Mouse (Mus musculus): ENCODE measurements around the gene Bod1l. TPM values are rescaled to one million over a fixed set of nuclear protein-coding genes. Genes with fewer than 3 reads are reported as not detected.

Bod1l gene
- polyA plus RNA-seq, 1 experiment from 2014 or later: 26.3 TPM

DNA sequence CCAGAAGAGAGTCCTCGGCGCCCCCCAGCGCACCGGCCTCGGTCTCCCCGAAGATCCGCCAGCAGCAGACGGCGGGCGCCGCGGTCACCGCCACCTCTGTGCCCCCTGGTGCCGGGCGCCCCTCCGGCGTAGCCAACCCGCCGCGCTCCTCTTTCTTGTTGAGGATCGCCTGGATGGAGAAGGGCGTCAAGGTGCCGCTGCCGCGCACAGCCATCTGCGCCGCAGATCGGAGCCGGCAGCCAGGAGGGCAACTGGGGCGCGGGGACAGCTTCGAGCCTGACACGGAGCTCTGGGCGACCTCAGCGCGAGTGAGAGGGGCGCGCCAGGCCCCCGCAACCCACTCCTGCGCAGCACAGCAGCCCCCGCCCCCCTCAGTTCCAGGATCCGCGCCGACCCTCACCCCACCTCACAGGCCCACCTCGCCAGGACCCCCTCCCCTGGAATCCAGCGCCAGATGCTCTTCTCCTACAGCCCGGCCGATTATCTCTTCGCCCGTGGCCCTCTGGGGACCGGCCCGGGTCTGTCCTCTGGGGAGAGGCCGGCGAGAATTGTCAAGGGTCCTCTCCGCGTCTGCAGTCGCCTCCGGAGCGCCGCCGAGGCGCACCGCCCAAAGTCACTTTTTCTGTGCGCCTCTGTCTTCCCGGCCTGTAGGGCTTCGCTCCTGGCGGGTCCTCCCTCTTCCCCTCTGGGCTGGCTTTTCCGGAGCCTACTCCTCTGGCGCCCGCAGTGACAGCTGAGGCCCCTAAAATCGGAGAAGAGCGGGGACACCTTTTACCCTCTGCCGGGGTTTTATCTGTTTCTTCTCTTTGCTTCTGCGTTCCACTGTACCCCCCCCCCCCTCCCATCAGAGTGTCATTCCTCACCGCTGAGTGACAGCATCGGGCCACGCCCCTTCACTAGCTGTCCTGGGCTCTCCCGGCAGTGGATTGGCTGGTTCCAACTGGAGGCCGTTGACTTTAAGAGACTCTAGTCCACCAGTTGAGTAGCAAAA is 80.1 kb downstream of the Bod1l start, which contains the start of gene Nkx3-2:
Gene Nkx3-2, minus strand, starts transcription at position 771 of the 991 bp plus-strand sequence.
- Histone ChIP-seq H3K4me2 (ENCODE audit: low read length) (peak within 1 kb of the TSS; percentile 63), H3K9me3 (replicated peaks; ENCODE audit: control insufficient read depth, low read length, poor library complexity, severe bottlenecking) (no peaks in the 10 kb centered on the region), H3K4me3 (ENCODE audit: low read depth, low read length) (peak within 1 kb of the TSS; percentile 33), H3K27me3 (ENCODE audit: control insufficient read depth, insufficient read depth, low read depth, low read length) (peaks cover 66% of the 10 kb centered on the region), H3K9ac (ENCODE audit: low read depth, low read length) (0 out of 2 replicates have a peak within 1 kb of the TSS, but pooled peaks have one; percentile 30), H3K4me1 (ENCODE audit: control insufficient read depth, insufficient read depth, low read length) (peaks cover 19% of the 10 kb centered on the region), H3K27ac (ENCODE audit: low read length) (no peak within 1 kb of the TSS), H3K36me3 (ENCODE audit: control insufficient read depth, insufficient read depth, low read length) (no peaks in the 10 kb centered on the region)
- peak; percentile 26; the same call in 1 of the 2 replicates for ATAC-seq
- under 1% methylated on average over 74 of the region's 79 CpGs for WGBS

DNA sequence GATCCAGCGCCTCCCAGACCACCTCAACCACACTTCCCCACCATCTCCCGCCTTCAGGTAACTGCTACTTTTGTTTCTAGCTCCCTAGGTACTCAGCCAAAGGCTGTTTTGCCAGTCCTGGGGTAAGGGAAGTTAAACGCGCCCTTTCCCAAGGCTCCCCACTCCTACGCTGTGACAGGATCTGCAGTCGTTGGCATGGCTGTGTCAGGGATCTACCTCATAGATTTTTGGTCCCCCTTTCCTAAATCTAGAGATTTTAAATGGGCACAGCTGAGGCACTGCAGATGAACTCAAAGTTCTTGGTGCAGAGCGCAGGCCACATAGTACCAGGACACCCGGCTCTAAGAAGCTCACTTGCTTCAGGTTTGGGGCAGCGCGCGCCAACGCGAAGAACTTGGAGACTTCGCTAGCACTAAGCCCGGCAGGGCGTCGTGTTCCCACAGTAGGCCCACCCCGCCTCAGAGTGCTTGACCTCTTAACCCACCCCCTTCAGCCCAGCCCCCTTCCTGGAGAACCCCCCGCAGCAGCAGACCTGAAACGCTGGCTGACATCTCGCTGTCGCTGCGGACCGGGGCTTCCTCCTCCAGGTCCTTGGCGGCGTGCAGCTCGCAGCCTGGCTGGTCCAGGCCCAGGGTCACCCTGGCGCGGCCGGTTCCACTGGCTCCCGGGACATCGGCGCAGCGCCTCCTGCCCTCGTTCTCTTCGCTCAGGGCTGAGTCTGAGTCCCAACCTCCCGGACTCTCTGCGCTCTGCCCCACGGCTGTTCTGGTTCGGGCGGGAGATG is 81.0 kb downstream of the Bod1l start:
- H3K9ac ChIP-seq (ENCODE audit: low read depth, low read length): 0 out of 2 replicates have a peak overlapping the region, but pooled peaks have one; percentile 20
- ATAC-seq: peak; percentile 46; the same call in 1 of the 2 replicates
- H3K27me3 ChIP-seq (ENCODE audit: control insufficient read depth, insufficient read depth, low read depth, low read length): peaks cover 69% of the 10 kb centered on the region
- no peaks in the 10 kb centered on the region for H3K9me3 ChIP-seq (replicated peaks; ENCODE audit: control insufficient read depth, low read length, poor library complexity, severe bottlenecking)
- H3K27ac ChIP-seq (ENCODE audit: low read length): no peak overlapping the region
- WGBS: under 1% methylated on average over 41 of the region's 41 CpGs
- H3K4me2 ChIP-seq (ENCODE audit: low read length): peak overlapping the region; percentile 63
- peak overlapping the region; percentile 33 for H3K4me3 ChIP-seq (ENCODE audit: low read depth, low read length)
- H3K36me3 ChIP-seq (ENCODE audit: control insufficient read depth, insufficient read depth, low read length): no peaks in the 10 kb centered on the region
- peaks cover 19% of the 10 kb centered on the region for H3K4me1 ChIP-seq (ENCODE audit: control insufficient read depth, insufficient read depth, low read length)

DNA sequence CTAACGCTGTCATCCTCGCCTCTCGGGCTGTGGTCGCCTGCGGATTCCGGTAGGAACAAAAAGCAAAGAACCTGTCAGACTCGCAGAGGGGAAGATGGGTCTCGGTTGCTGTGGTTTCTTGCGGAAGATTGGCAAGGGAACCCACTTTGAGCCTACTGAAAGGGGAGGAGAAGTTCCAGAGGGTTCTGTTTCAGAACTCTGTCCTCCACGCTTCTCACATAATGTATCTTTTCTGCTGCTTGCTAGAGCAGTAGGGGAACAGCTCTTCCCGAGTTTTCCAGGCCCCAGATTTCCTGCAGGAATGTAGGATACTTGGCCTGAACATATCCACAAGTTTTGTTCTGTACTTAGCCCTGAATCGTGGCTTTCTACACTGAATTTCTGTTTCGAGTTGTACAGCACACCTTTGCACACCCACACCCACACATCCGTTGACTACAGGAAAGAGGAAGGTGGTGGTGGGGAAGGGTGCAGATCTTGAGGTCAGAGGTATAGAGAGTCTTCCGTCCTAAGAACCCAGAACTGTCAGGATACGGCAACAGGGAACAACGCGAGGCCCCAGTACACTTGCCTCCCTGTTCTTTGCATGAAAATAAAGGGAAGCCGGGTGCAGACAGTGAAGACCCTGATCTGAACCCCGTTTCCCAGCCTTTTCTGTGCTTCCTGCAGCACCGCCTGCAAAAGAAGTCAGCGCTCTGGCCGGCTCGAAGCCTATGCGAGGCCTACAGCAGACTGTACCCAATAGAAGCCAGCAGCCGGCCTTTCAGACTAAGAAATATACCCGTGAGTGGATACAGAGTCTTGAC is 81.8 kb downstream of the Bod1l start:
- WGBS: 2% methylated on average over 27 of the region's 27 CpGs

DNA sequence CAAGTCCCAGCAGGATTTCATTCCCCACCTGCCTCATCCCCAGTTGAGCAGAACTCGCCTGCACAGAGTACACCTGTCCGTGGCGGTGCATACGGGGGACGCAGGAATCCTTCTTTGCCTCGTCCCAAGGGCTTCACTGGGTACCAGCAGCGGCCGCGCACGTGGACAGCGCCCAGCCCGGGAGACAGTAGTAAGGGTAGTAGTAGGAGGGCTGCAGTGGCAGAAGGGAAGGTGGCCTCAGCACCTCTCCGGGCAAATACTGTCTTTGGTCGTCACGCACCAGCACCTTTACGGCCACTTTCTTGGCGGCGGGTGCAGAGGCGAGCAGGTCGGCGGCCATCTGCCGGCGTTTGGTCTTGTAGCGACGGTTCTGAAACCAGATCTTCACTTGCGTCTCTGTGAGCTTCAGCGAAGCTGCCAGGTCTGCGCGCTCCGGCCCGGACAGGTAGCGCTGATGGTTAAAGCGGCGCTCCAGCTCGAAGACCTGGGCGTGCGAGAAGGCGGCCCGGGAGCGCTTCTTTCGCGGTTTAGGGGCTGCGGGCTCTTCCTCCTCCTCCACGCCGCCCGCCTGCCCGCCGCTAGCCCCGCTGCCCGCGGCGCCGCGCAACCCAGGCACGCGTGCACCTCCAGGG is 82.5 kb downstream of the Bod1l start:
- under 1% methylated on average over 56 of the region's 56 CpGs for WGBS
- Histone ChIP-seq H3K4me3 (ENCODE audit: low read depth, low read length) (peak overlapping the region; percentile 15), H3K4me2 (ENCODE audit: low read length) (peak overlapping the region; percentile 35), H3K9me3 (replicated peaks; ENCODE audit: control insufficient read depth, low read length, poor library complexity, severe bottlenecking) (no peaks in the 10 kb centered on the region), H3K36me3 (ENCODE audit: control insufficient read depth, insufficient read depth, low read length) (no peaks in the 10 kb centered on the region), H3K27ac (ENCODE audit: low read length) (no peak overlapping the region), H3K4me1 (ENCODE audit: control insufficient read depth, insufficient read depth, low read length) (peaks cover 17% of the 10 kb centered on the region), H3K9ac (ENCODE audit: low read depth, low read length) (no peak overlapping the region), H3K27me3 (ENCODE audit: control insufficient read depth, insufficient read depth, low read depth, low read length) (peaks cover 78% of the 10 kb centered on the region)
- no peak for ATAC-seq

More for the DNA sequence above, 81.8 kb downstream of the Bod1l start:
- ATAC-seq: no peak
- no peak overlapping the region for H3K9ac ChIP-seq (ENCODE audit: low read depth, low read length)
- peaks cover 18% of the 10 kb centered on the region for H3K4me1 ChIP-seq (ENCODE audit: control insufficient read depth, insufficient read depth, low read length)
- no peak overlapping the region for H3K27ac ChIP-seq (ENCODE audit: low read length)
- H3K4me2 ChIP-seq (ENCODE audit: low read length): peak overlapping the region; percentile 35
- H3K36me3 ChIP-seq (ENCODE audit: control insufficient read depth, insufficient read depth, low read length): no peaks in the 10 kb centered on the region
- H3K9me3 ChIP-seq (replicated peaks; ENCODE audit: control insufficient read depth, low read length, poor library complexity, severe bottlenecking): no peaks in the 10 kb centered on the region
- peaks cover 76% of the 10 kb centered on the region for H3K27me3 ChIP-seq (ENCODE audit: control insufficient read depth, insufficient read depth, low read depth, low read length)
- H3K4me3 ChIP-seq (ENCODE audit: low read depth, low read length): peak overlapping the region; percentile 15

DNA sequence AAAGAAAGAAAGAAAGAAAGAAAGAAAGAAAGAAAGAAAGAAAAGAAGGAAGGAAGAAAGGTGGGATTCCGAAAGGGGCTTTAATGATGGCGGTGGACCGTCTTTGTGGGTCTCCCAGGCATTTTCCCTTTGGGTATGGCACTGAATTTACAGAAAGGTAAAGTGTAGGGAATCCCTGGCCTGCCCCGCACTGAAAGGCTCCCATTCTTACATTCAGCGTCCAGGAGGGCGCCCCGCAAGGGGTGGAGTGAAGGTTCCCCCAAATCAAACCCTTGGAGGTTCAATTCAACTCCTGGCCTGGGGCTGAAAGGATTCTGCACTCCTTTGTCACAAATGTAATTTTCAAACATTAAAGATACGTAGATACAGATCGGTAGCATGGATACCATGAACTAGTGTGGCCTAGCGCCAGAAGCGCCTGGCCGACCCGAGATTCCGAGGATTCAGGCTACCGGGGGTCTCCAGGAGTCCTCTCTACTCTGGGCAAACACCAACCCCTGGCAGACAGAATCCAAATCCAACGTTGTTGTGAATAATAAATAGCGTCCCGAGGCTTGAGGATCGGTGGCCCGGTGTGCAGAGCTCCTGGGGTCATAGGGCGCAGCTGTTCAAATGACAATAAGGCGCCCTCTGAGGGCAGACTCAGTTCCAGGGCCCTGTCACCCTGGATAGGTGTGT is 83.1 kb downstream of the Bod1l start:
- Histone ChIP-seq H3K36me3 (ENCODE audit: control insufficient read depth, insufficient read depth, low read length) (no peaks in the 10 kb centered on the region), H3K9ac (ENCODE audit: low read depth, low read length) (no peak overlapping the region), H3K4me2 (ENCODE audit: low read length) (no peak overlapping the region), H3K4me1 (ENCODE audit: control insufficient read depth, insufficient read depth, low read length) (peaks cover 17% of the 10 kb centered on the region), H3K4me3 (ENCODE audit: low read depth, low read length) (no peak overlapping the region), H3K9me3 (replicated peaks; ENCODE audit: control insufficient read depth, low read length, poor library complexity, severe bottlenecking) (no peaks in the 10 kb centered on the region), H3K27me3 (ENCODE audit: control insufficient read depth, insufficient read depth, low read depth, low read length) (peaks cover 76% of the 10 kb centered on the region), H3K27ac (ENCODE audit: low read length) (no peak overlapping the region)
- 3% methylated on average over 22 of the region's 22 CpGs for WGBS
- no peak for ATAC-seq

DNA sequence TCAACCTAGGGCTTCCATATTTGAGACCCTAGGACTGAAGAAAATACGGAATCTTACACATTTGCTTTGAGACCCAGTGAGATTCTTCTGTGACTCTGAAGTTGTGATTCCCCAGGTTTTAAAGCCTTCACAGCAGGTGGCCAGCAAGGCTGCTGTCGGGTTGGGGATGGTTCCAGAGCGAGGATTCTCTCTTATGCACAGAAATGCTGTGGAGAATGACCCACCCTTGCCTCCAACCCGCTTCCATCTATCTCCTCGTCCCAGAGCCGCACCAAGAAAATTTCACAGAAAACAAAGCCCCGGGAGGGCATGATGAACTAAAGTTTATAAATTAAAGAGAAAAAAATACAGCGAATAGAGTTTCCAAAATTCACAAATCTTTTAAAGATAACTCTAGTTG is 84.0 kb downstream of the Bod1l start:
- no peak overlapping the region for H3K9ac ChIP-seq (ENCODE audit: low read depth, low read length)
- H3K27ac ChIP-seq (ENCODE audit: low read length): no peak overlapping the region

DNA sequence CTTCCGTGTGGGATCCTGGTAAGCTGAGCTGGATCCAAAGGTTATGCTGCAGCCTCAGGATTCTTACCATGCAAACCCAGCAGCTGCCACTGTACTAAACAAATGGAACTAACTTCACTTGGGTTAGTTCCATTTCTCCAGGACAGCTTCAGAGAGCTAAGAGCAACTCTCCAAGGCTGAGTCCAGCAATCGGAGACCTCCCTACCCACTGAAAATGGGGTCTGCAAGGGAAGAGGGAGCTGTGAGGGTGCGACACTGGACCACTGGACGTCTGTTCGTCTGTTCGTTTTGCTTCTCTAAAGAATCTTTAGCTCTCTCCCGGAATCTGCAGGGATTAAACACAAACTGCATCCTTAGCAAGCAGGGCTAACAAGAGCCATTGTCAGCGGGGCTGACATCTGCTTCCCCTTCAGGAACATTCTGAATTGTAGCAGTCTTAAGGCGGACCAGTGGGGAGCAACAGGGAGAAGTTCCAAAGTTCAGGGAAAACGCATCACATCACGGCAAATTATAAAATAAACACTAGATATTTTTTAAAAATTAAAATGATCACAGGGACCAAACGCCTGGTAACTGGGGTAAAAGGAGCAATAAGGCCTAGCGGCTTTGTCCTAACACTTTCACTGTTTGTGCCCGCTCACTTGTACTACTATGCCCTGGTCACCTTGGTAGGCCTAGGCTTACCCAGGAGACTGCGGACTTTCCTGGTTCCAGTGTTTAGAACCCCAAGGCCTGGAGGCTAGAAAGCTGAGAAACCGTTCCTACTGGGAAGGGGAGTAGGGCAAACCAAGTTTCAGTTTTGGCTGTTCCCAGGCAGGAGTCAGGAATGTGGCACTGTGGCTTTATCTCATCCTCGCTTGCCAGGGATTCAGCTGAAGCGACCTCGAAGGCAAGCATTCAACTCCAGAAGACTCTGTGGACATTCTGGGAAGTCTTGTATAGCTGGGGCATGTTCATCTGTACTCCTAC is 85.2 kb downstream of the Bod1l start:
- H3K9ac ChIP-seq (ENCODE audit: low read depth, low read length): no peak overlapping the region
- H3K4me1 ChIP-seq (ENCODE audit: control insufficient read depth, insufficient read depth, low read length): peaks cover 18% of the 10 kb centered on the region
- ATAC-seq: no peak
- H3K4me3 ChIP-seq (ENCODE audit: low read depth, low read length): no peak overlapping the region
- no peak overlapping the region for H3K27ac ChIP-seq (ENCODE audit: low read length)
- no peaks in the 10 kb centered on the region for H3K36me3 ChIP-seq (ENCODE audit: control insufficient read depth, insufficient read depth, low read length)
- no peaks in the 10 kb centered on the region for H3K9me3 ChIP-seq (replicated peaks; ENCODE audit: control insufficient read depth, low read length, poor library complexity, severe bottlenecking)
- H3K4me2 ChIP-seq (ENCODE audit: low read length): no peak overlapping the region
- 3% methylated on average over 19 of the region's 19 CpGs for WGBS
- peaks cover 77% of the 10 kb centered on the region for H3K27me3 ChIP-seq (ENCODE audit: control insufficient read depth, insufficient read depth, low read depth, low read length)

More for the DNA sequence above, 84.0 kb downstream of the Bod1l start:
- Histone ChIP-seq H3K4me2 (ENCODE audit: low read length) (no peak overlapping the region), H3K27me3 (ENCODE audit: control insufficient read depth, insufficient read depth, low read depth, low read length) (peaks cover 75% of the 10 kb centered on the region), H3K9me3 (replicated peaks; ENCODE audit: control insufficient read depth, low read length, poor library complexity, severe bottlenecking) (no peaks in the 10 kb centered on the region), H3K4me3 (ENCODE audit: low read depth, low read length) (no peak overlapping the region), H3K4me1 (ENCODE audit: control insufficient read depth, insufficient read depth, low read length) (peaks cover 17% of the 10 kb centered on the region), H3K36me3 (ENCODE audit: control insufficient read depth, insufficient read depth, low read length) (no peaks in the 10 kb centered on the region)
- WGBS: 4% methylated on average over 8 of the region's 8 CpGs
- no peak for ATAC-seq

Measured in midbrain, embryonic 16.5 days (tissue).